Mouse (Mus musculus) embryonic facial prominence, embryonic 12.5 days (tissue): ENCODE results near the gene Snd1. TPM values are rescaled to one million over a fixed set of nuclear protein-coding genes. Genes with fewer than 3 reads are reported as not detected.

Experiments used
- ATAC-seq: fragments of 200-750 bp; cut with Nextera tagmentation; 2 replicates; pipeline ENCODE4 v1.8.0; 2017; ENCODE audit not compliant: insufficient number of reproducible peaks, insufficient read depth, low FRiP score, low TSS enrichment
- H3K27ac ChIP-seq: fragments of 300-500 bp; sonication (generic); 2 replicates; pipeline ENCODE4 v1.5.1; 2016; ENCODE audit warnings: mild to moderate bottlenecking
- H3K27me3 ChIP-seq: fragments of 300-500 bp; sonication (generic); 2 replicates; pipeline ENCODE4 v1.6.1; 2016; ENCODE audit warnings: mild to moderate bottlenecking, moderate library complexity
- H3K36me3 ChIP-seq: fragments of 300-500 bp; sonication (generic); 2 replicates; pipeline ENCODE4 v1.6.1; 2016; ENCODE audit warnings: mild to moderate bottlenecking
- H3K4me1 ChIP-seq: fragments of 300-500 bp; sonication (generic); 2 replicates; pipeline ENCODE4 v1.6.1; 2016
- H3K4me2 ChIP-seq: fragments of 300-500 bp; sonication (generic); replicated peaks from 2 replicates; pipeline ENCODE4 v1.6.1; 2016; ENCODE audit warnings: mild to moderate bottlenecking, moderate library complexity
- H3K4me3 ChIP-seq: fragments of 300-500 bp; sonication (generic); 2 replicates; pipeline ENCODE4 v1.5.1; 2016; ENCODE audit warnings: mild to moderate bottlenecking
- H3K9ac ChIP-seq: fragments of 300-500 bp; sonication (generic); 2 replicates; pipeline ENCODE4 v1.6.1; 2016; ENCODE audit warnings: mild to moderate bottlenecking, moderate library complexity
- H3K9me3 ChIP-seq: fragments of 300-500 bp; sonication (generic); 2 replicates; pipeline ENCODE4 v1.6.1; 2016; ENCODE audit warnings: mild to moderate bottlenecking, moderate library complexity
- WGBS: fragments of 180-500 bp; shearing (Covaris S2); methylation state at CpG from one replicate; pipeline ENCODE4 v1.1.7; 2016; 5-methylcytosine and 5-hydroxymethylcytosine counted together
- polyA plus RNA-seq: library from polyadenylated mRNA; unstranded; fragments of >200 nt; fragmentation: Nextera tagmentation; extraction: Ambion mirVana; gene quantifications from 2 replicates; pipeline ENCODE4 v1.2.1, GENCODE M21; 2016

Gene Snd1
- polyA plus RNA-seq, 1 experiment from 2014 or later = 133 TPM

GRCm38 (mm10) chr6:28842375-28843276, 367.7 kb downstream of the Snd1 start:
- WGBS = 62% methylated on average over 4 of the region's 4 CpGs
- no peaks in the 10 kb centered on the region for H3K36me3 ChIP-seq
- no peak overlapping the region for H3K4me2 ChIP-seq
- H3K9me3 ChIP-seq = no peaks in the 10 kb centered on the region
- H3K27ac ChIP-seq = no peak overlapping the region
- H3K27me3 ChIP-seq = no peaks in the 10 kb centered on the region
- no peak; the same call in 1 of the 2 replicates for ATAC-seq
- no peak overlapping the region for H3K4me3 ChIP-seq
- H3K4me1 ChIP-seq = peaks cover 14% of the 10 kb centered on the region
- no peak overlapping the region for H3K9ac ChIP-seq

DNA sequence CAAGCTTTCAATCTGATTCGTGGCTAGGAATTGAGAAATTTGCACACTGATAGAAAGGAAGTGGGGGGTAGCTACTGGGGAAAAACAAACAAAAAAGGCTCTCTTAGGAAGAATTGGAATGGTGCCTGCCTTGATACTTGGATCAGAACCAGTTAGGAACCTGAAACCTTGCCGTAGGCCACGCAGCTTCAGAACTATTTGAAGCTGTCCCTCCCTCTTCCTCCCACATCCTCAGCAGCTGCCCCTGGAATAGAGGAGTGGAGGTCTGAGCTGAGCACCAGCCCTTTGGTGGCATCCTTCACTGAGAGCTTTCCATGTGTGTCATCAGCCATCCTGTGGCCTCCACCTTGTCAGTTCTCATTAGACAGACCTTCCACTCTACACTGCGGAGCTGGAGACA, 370.7 kb downstream of the Snd1 start:
- H3K27me3 ChIP-seq = no peaks in the 10 kb centered on the region
- H3K9ac ChIP-seq = no peak overlapping the region
- no peak for ATAC-seq
- H3K4me2 ChIP-seq = no peak overlapping the region
- peaks cover 31% of the 10 kb centered on the region for H3K4me1 ChIP-seq
- 37% methylated on average over 4 of the region's 4 CpGs for WGBS
- H3K27ac ChIP-seq = no peak overlapping the region
- H3K4me3 ChIP-seq = no peak overlapping the region
- H3K9me3 ChIP-seq = no peaks in the 10 kb centered on the region
- H3K36me3 ChIP-seq = no peaks in the 10 kb centered on the region

DNA sequence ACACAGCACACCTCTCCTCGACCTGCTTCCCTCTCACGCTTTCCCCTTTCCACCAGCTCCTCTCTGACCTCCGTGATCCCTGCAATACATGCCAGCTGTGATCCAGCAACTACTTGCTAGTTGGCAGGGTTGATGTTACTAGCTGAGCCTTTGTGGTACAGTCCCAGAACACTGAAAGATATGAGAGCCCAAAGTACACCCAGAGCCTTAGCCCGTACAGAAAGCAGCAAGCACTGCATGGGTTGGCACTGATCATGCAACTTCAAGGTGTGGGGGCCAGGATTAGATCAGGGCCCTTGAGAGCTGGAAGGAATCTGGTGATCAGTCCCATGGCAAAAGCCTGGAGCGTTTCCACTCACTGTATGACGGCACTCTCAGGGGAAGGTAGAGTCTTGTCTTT, 372.7 kb downstream of the Snd1 start:
- peaks cover 37% of the 10 kb centered on the region for H3K4me1 ChIP-seq
- ATAC-seq = no peak
- H3K4me2 ChIP-seq = no peak overlapping the region
- no peaks in the 10 kb centered on the region for H3K27me3 ChIP-seq
- no peak overlapping the region for H3K9ac ChIP-seq
- no peak overlapping the region for H3K4me3 ChIP-seq
- H3K36me3 ChIP-seq = no peaks in the 10 kb centered on the region
- peak overlapping the region; percentile 55 for H3K27ac ChIP-seq
- WGBS = 40% methylated on average over 6 of the region's 6 CpGs
- no peaks in the 10 kb centered on the region for H3K9me3 ChIP-seq

DNA sequence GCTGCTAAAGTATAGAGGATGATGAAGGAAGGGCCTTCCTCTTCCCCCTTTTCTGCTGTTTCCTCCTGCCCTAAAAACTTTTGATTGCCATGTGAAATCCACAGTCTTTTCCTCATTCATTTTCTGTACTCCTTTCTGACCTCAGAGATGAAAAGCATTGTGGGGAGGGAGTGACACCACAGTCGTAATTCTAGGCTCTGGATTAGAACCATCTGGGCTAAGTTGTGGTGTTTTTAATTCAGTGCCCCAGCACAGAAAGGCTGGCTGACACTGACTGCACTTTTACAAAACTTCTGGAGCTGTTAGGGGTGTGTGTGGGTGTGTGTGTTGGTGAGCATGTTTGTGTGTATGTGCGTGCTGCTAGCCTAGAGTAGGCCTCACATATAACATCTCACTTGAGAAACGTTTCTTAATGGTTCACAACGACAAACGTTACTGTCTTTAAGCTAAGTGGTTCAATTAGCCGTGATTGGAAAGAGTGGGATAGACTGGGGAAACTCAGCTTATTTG, 373.4 kb downstream of the Snd1 start:
- no peak overlapping the region for H3K4me3 ChIP-seq
- no peak overlapping the region for H3K4me2 ChIP-seq
- peak overlapping the region; percentile 55; the same call in 1 of the 2 replicates for H3K27ac ChIP-seq
- no peaks in the 10 kb centered on the region for H3K27me3 ChIP-seq
- peaks cover 42% of the 10 kb centered on the region for H3K4me1 ChIP-seq
- ATAC-seq = 0 out of 2 replicates have a peak, but pooled peaks have one; percentile 57
- H3K9me3 ChIP-seq = no peaks in the 10 kb centered on the region
- no peaks in the 10 kb centered on the region for H3K36me3 ChIP-seq
- no peak overlapping the region for H3K9ac ChIP-seq
- 35% methylated on average over 6 of the region's 6 CpGs for WGBS

- no peak overlapping the region for H3K9ac ChIP-seq
- no peak overlapping the region for H3K27ac ChIP-seq
- no peak for ATAC-seq
- no peaks in the 10 kb centered on the region for H3K9me3 ChIP-seq
- no peak overlapping the region for H3K4me2 ChIP-seq
- no peaks in the 10 kb centered on the region for H3K36me3 ChIP-seq
- H3K4me1 ChIP-seq = peaks cover 48% of the 10 kb centered on the region
- H3K27me3 ChIP-seq = no peaks in the 10 kb centered on the region
- H3K4me3 ChIP-seq = no peak overlapping the region
- 65% methylated on average over 9 of the region's 9 CpGs for WGBS
These were observed 374.0 kb downstream of the Snd1 start for GRCm38 (mm10) chr6:28848891-28849290.

DNA sequence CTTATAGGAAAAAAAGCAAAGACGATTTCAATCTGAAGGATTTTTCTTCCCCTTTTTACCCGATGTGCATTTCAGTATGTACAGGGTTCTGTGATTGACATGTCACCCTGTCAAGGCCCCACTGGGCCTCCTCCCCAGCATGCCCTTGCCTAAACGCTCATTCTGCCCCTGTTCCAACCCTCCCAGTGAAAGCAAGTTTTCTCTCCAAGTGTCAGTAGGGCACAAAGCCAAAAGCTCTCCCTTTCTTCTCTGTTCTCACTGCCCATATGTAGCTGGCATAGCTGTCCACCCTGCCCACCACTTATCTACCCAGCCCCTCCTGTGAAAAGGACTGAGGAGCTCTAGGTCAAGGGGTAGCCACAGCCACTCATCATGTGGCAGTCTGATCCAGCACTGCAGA, 374.4 kb downstream of the Snd1 start:
- H3K9me3 ChIP-seq = no peaks in the 10 kb centered on the region
- H3K9ac ChIP-seq = no peak overlapping the region
- peaks cover 52% of the 10 kb centered on the region for H3K4me1 ChIP-seq
- H3K27ac ChIP-seq = no peak overlapping the region
- no peak overlapping the region for H3K4me3 ChIP-seq
- ATAC-seq = no peak
- no peaks in the 10 kb centered on the region for H3K36me3 ChIP-seq
- 43% methylated on average over 3 of the region's 3 CpGs for WGBS
- no peak overlapping the region for H3K4me2 ChIP-seq
- H3K27me3 ChIP-seq = no peaks in the 10 kb centered on the region

GRCm38 (mm10) chr6:28850326-28850900, 375.5 kb downstream of the Snd1 start:
- Histone ChIP-seq H3K27me3 (no peaks in the 10 kb centered on the region), H3K27ac (no peak overlapping the region), H3K4me2 (no peak overlapping the region), H3K4me1 (peaks cover 60% of the 10 kb centered on the region), H3K4me3 (no peak overlapping the region), H3K9me3 (no peaks in the 10 kb centered on the region), H3K9ac (no peak overlapping the region), H3K36me3 (no peaks in the 10 kb centered on the region)
- 89% methylated on average over 9 of the region's 9 CpGs for WGBS
- ATAC-seq = no peak

DNA sequence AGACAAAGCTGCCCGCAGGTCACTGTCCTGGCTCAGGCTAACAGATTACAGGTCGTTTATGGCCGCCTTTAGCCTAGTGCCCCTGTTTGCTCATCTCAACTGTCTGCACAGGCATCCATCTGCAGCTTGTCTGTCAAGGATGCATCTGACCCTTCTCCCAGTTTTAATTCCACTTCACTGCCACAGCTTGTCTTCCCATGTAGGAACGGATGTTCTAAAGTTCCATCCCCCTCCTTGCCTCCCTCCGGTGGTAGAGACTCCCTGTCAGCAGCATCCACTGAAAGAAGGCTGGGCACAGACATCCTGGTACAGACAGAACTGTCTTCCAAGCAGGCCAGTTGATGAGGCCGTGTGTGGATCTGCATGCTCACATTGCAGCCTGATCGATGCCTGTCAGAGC, 377.4 kb downstream of the Snd1 start:
- Histone ChIP-seq H3K4me3 (no peak overlapping the region), H3K27me3 (no peaks in the 10 kb centered on the region), H3K27ac (no peak overlapping the region), H3K36me3 (no peaks in the 10 kb centered on the region), H3K9me3 (no peaks in the 10 kb centered on the region), H3K4me1 (peaks cover 61% of the 10 kb centered on the region), H3K9ac (no peak overlapping the region), H3K4me2 (no peak overlapping the region)
- no peak for ATAC-seq
- 57% methylated on average over 7 of the region's 7 CpGs for WGBS

- Histone ChIP-seq H3K4me3 (no peak overlapping the region), H3K4me2 (no peak overlapping the region), H3K36me3 (no peaks in the 10 kb centered on the region), H3K9ac (no peak overlapping the region), H3K27me3 (no peaks in the 10 kb centered on the region), H3K4me1 (peaks cover 58% of the 10 kb centered on the region), H3K9me3 (no peaks in the 10 kb centered on the region), H3K27ac (no peak overlapping the region)
- ATAC-seq = no peak
- WGBS = 27% methylated on average over 3 of the region's 3 CpGs
These were observed 378.2 kb downstream of the Snd1 start for GRCm38 (mm10) chr6:28853164-28853563.

DNA sequence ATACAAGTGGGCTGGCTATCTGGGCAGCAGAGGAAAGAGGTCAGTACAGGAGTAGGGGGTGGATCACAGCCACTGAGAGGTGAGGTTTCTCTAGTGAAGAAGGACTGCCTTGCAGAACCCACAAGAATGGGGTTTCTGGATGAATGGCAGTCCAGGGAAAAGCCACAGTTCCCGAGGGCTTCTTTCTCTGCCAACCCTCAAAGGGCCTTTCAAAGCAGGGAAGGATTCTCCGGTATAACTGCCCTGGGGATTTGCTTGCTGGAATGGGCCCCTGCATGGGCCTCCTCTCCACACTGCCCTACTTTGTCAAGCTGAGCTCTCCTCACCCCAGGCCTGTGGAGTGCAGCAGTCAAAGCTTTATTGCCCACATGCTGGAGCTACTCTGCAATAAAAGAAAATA, 378.7 kb downstream of the Snd1 start:
- Histone ChIP-seq H3K4me3 (no peak overlapping the region), H3K4me2 (no peak overlapping the region), H3K27ac (no peak overlapping the region), H3K4me1 (peaks cover 53% of the 10 kb centered on the region), H3K36me3 (no peaks in the 10 kb centered on the region), H3K27me3 (no peaks in the 10 kb centered on the region), H3K9me3 (no peaks in the 10 kb centered on the region), H3K9ac (no peak overlapping the region)
- 0 out of 2 replicates have a peak, but pooled peaks have one; percentile 17 for ATAC-seq
- WGBS = 12% methylated on average over 2 of the region's 2 CpGs

DNA sequence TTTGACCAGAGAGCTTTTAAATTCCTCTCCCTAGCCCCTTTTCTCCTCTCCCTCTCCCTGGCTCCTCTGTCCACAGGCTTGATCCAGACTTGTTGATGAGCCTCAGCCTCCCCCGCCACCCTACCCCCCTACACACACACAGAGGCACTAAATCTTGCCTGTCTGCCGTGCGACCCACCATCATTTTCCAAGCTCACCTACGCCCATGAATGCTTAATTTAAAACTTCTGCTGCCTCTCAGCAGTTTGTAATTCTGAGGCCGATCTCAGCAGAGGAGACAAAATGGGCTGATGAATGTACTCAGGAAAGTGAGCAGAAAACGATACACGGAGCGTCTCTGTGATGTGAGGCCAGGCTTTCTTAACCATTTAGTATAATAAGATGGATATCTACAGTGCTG, 379.7 kb downstream of the Snd1 start:
- no peak overlapping the region for H3K4me2 ChIP-seq
- no peak for ATAC-seq
- H3K4me3 ChIP-seq = no peak overlapping the region
- no peaks in the 10 kb centered on the region for H3K36me3 ChIP-seq
- H3K27ac ChIP-seq = no peak overlapping the region
- no peaks in the 10 kb centered on the region for H3K27me3 ChIP-seq
- 27% methylated on average over 8 of the region's 8 CpGs for WGBS
- no peak overlapping the region for H3K9ac ChIP-seq
- peaks cover 45% of the 10 kb centered on the region for H3K4me1 ChIP-seq
- H3K9me3 ChIP-seq = no peaks in the 10 kb centered on the region

DNA sequence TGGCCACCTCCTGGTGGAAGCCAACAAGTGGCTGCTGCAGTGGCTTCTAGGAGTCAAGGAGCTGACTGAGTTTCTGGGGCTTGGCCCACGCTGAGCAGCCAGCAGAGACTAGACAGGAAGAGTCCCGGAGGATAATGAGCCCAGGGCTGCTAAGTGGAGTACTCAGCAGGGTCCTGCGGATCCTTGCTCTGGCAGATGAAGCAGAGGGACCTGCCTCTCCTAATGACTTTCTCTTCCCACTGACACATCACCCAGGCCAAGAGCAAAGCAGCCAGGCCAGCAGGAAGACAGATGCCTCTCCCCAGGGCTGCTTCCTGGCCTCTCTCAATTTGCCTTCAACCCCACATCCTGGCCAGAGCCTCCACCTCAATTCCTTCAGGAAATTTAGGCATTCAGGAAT, 380.5 kb downstream of the Snd1 start:
- Histone ChIP-seq H3K4me2 (no peak overlapping the region), H3K4me1 (peaks cover 45% of the 10 kb centered on the region)

More for the DNA sequence above, 380.5 kb downstream of the Snd1 start:
- Histone ChIP-seq H3K27ac (0 out of 2 replicates have a peak overlapping the region, but pooled peaks have one; percentile 23), H3K9me3 (no peaks in the 10 kb centered on the region), H3K9ac (no peak overlapping the region), H3K4me3 (no peak overlapping the region), H3K36me3 (no peaks in the 10 kb centered on the region), H3K27me3 (no peaks in the 10 kb centered on the region)
- 10% methylated on average over 3 of the region's 3 CpGs for WGBS
- no peak for ATAC-seq
